Mouse (Mus musculus) heart, postnatal 0 days (tissue): ENCODE results near the gene Foxi3. TPM values are rescaled to one million over a fixed set of nuclear protein-coding genes. Genes with fewer than 3 reads are reported as not detected.

Experiments used
- ATAC-seq: fragments of 200-750 bp; cut with Nextera tagmentation; 2 replicates; pipeline ENCODE4 v1.8.0; 2017; ENCODE audit warnings: low read depth, moderate number of reproducible peaks, moderate library complexity; ENCODE audit not compliant: insufficient read depth
- DNase-seq: peaks from one replicate; pipeline ENCODE4 v3.0.0-alpha.2; 2016; ENCODE audit warnings: low spot score
- H3K27ac ChIP-seq: fragments of 300-500 bp; sonication (generic); 2 replicates; pipeline ENCODE4 v1.5.1; 2014; ENCODE audit warnings: low read depth, mild to moderate bottlenecking
- H3K27me3 ChIP-seq: fragments of 300-500 bp; sonication (generic); 2 replicates; pipeline ENCODE4 v1.6.1; 2014; ENCODE audit warnings: low read length, mixed read lengths; ENCODE audit not compliant: control insufficient read depth, insufficient read depth
- H3K36me3 ChIP-seq: fragments of 300-500 bp; sonication (generic); replicated peaks from 2 replicates; pipeline ENCODE4 v1.6.1; 2014; ENCODE audit warnings: low read length, mixed read lengths; ENCODE audit not compliant: control insufficient read depth, insufficient read depth
- H3K4me1 ChIP-seq: fragments of 300-500 bp; sonication (generic); 2 replicates; pipeline ENCODE4 v1.6.1; 2014; ENCODE audit warnings: antibody characterized with exemption; ENCODE audit not compliant: control insufficient read depth, insufficient read depth
- H3K4me2 ChIP-seq: fragments of 300-500 bp; sonication (generic); 2 replicates; pipeline ENCODE4 v1.6.1; 2014; ENCODE audit warnings: low read depth, mild to moderate bottlenecking, low read length, moderate library complexity
- H3K4me3 ChIP-seq: fragments of 300-500 bp; sonication (generic); 2 replicates; pipeline ENCODE4 v1.5.1; 2014; ENCODE audit warnings: low read depth, low read length
- H3K9ac ChIP-seq: fragments of 300-500 bp; sonication (generic); replicated peaks from 2 replicates; pipeline ENCODE4 v1.6.1; 2014; ENCODE audit warnings: low read depth, low read length, mixed read lengths
- H3K9me3 ChIP-seq: fragments of 300-500 bp; sonication (generic); replicated peaks from 2 replicates; pipeline ENCODE4 v1.6.1; 2016; ENCODE audit warnings: low read length; ENCODE audit not compliant: control insufficient read depth
- CTCF ChIP-seq: IDR thresholded peaks from 2 replicates; pipeline ENCODE4 v1.5.1; 2016; ENCODE audit warnings: antibody characterized with exemption, control low read depth, low read depth
- EP300 ChIP-seq: IDR thresholded peaks from 2 replicates; pipeline ENCODE4 v1.6.1; 2016; ENCODE audit warnings: antibody characterized with exemption, low read depth
- WGBS: fragments of 180-500 bp; shearing (Covaris S2); extraction: QIAGEN DNeasy Blood & Tissue Kit; methylation state at CpG from one replicate; pipeline ENCODE4 v1.1.7; 2014; 5-methylcytosine and 5-hydroxymethylcytosine counted together
- polyA plus RNA-seq: library from polyadenylated mRNA; unstranded; fragments of >200 nt; fragmentation: Nextera tagmentation; extraction: Ambion mirVana; gene quantifications from 2 replicates; pipeline ENCODE4 v1.2.1, GENCODE M21; 2015
- total RNA-seq: library from RNA; depleted of rRNA; stranded (reverse); fragments of >200 nt; gene quantifications from 2 replicates; pipeline ENCODE4 v1.2.3, GENCODE M21; 2014; ENCODE audit warnings: low replicate concordance

Gene Foxi3
- total and polyA plus RNA-seq, 2 experiments from 2014 or later: not detected

DNA sequence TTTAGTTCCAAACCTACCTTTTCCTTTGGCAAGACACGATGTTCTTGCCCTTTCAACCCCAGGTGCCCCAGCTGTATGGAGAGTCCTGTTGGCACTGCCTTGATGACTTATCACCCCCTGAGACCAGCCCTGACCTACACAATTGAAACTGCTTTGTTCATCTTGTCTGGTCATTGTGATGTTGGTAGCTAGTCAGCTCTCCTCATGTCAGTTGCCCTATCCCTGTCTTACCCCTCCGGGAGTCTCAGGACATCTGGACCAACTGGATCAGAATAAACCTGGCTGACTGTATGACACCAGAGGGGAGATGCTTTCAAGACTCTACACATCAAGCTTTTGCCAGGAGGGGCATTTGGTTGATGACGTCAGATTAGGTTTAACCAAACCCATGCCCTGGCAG, 37.5 kb upstream of the Foxi3 start, which contains the start of gene Tex37:
Tex37 (minus strand) TSS at position 101 of the 400 bp plus-strand sequence.
- Histone ChIP-seq H3K4me2 (no peak within 1 kb of the TSS), H3K36me3 (no peaks in the 10 kb centered on the region), H3K27me3 (peaks cover 5% of the 10 kb centered on the region; the same call in 1 of the 2 replicates), H3K9me3 (no peaks in the 10 kb centered on the region), H3K9ac (no peak within 1 kb of the TSS), H3K27ac (no peak within 1 kb of the TSS), H3K4me3 (no peak within 1 kb of the TSS), H3K4me1 (no peaks in the 10 kb centered on the region)
- TF ChIP-seq EP300 (no peak), CTCF (no peak)
- 90% methylated on average over 3 of the region's 3 CpGs for WGBS
- DNase-seq: no peak
- no peak for ATAC-seq

DNA sequence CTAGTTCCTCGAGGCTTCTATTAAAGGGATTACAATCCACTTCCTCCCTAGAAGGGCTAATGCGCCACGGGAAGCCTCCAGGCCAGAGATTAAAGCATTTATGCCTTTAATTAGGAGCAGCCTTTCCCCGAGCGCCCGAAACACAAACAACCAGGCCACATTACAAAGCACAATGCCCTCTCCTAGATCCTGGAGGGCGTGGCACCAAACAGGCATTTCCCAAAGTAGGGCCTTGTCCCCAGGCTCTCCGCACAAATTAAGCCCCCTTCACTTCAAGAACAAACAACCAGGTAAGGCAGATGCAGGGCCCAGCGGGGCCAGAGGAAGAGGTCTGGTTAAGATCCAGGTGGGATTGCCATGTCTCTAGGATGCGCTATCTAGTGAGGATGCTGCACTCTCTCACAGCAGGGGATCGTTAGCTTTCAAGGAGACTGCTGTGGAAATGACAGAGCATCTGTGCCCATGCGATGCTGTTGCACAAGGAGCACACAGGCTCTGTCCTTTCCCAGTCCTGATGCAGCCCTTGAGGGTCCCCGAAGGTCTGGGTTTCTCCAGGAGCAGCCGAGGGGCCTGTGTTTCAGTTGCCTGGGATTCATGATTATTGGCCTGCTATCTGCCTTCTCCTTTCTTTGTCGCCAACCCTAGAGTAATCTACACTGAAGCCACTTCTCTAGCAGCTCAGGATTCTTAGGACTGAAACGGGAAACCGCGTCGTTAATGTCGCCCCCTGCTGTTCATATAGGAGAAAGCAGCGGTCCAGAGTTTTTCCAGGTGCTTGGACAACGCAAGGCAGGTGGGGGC, 34.9 kb upstream of the Foxi3 start:
- H3K4me3 ChIP-seq: 0 out of 2 replicates have a peak overlapping the region, but pooled peaks have one; percentile 19
- WGBS: 7% methylated on average over 22 of the region's 22 CpGs
- H3K27ac ChIP-seq: no peak overlapping the region
- peaks cover 5% of the 10 kb centered on the region; the same call in 1 of the 2 replicates for H3K27me3 ChIP-seq
- TF ChIP-seq EP300: no peak
- peak; percentile 72 for TF ChIP-seq CTCF
- ATAC-seq (no peak), DNase-seq (peak; percentile 30)
- peak overlapping the region; percentile 48 for H3K4me2 ChIP-seq
- H3K9me3 ChIP-seq: no peaks in the 10 kb centered on the region
- no peak overlapping the region for H3K9ac ChIP-seq
- no peaks in the 10 kb centered on the region for H3K4me1 ChIP-seq
- H3K36me3 ChIP-seq: no peaks in the 10 kb centered on the region

DNA sequence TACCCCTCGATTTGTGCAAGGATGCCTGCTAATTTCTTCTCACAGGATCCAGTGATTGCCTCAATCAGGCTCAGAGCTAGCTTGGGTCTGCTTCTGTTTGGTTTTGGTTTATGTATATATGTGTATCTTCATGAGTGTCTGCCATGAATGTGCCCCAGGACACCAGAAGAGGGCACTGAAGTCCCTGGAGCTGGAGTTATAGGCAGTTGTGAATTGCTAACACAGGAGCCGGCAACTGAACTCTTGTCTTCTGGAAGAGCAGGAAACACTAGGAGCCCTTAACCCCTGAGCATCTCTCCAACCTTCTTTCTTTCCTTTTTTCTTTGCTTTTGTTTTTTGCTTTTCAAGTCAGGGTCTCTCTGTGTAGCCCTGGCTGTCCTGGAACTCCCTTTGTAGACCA, 24.5 kb upstream of the Foxi3 start:
- no peaks in the 10 kb centered on the region for H3K27me3 ChIP-seq
- no peak for ATAC-seq
- H3K27ac ChIP-seq: no peak overlapping the region
- WGBS: 76% methylated on average over 2 of the region's 2 CpGs
- no peaks in the 10 kb centered on the region for H3K36me3 ChIP-seq
- no peak overlapping the region for H3K9ac ChIP-seq
- H3K4me3 ChIP-seq: no peak overlapping the region
- H3K4me2 ChIP-seq: no peak overlapping the region
- no peaks in the 10 kb centered on the region for H3K4me1 ChIP-seq
- no peak for DNase-seq
- no peaks in the 10 kb centered on the region for H3K9me3 ChIP-seq
- no peak for TF ChIP-seq EP300
- no peak for TF ChIP-seq CTCF

DNA sequence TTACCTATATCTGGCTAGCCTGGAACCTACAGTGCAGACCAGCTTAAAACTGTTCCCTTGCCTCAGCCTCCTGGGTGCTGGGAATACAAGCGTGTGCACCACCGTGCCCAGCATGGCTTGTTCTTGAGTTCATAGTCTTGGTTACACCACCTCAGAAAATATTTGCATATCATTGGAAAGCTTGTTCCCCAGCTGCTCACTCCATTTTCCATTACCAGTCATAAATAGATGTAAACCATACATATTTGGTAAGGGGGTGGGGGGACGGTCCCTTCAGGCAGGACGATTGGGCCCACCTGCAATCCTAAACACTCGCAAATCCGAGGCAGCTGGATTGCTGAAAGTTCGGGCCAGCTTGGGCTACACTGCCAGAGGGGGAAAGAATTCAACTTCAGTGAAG, 3.1 kb upstream of the Foxi3 start:
- Histone ChIP-seq H3K9ac (no peak overlapping the region), H3K4me3 (no peak overlapping the region), H3K4me1 (peaks cover 6% of the 10 kb centered on the region; the same call in 1 of the 2 replicates), H3K36me3 (no peaks in the 10 kb centered on the region), H3K27ac (no peak overlapping the region), H3K27me3 (peaks cover 65% of the 10 kb centered on the region), H3K9me3 (no peaks in the 10 kb centered on the region), H3K4me2 (no peak overlapping the region)
- TF ChIP-seq EP300 (no peak), CTCF (no peak)
- ATAC-seq (no peak), DNase-seq (no peak)
- 64% methylated on average over 7 of the region's 7 CpGs for WGBS

DNA sequence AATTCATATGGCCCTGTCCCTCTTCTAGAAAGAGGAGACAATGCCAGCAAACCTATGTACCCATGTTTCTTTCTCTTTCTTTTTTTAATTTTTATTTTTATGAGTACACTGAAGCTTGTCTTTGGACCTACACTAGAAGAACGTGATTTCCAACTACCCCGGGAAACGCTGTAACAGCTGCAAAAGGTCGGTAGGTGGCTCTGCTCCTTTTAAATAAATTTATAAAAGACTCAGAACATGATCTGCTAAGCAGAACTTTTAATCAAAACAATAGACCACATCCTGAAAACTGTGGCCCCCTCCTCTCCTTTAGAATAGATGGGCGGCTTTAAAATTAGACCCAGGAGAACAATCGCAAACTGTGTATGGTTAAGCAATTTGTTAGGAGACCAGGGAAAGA, 2.3 kb upstream of the Foxi3 start:
- 16% methylated on average over 6 of the region's 6 CpGs for WGBS

More for the DNA sequence above, 2.3 kb upstream of the Foxi3 start:
- ATAC-seq (no peak), DNase-seq (peak; percentile 42)
- H3K9ac ChIP-seq: no peak overlapping the region
- H3K27me3 ChIP-seq: peaks cover 72% of the 10 kb centered on the region
- no peak overlapping the region for H3K4me2 ChIP-seq
- no peaks in the 10 kb centered on the region for H3K9me3 ChIP-seq
- TF ChIP-seq EP300 (no peak), CTCF (peak; percentile 41)
- H3K4me1 ChIP-seq: peaks cover 6% of the 10 kb centered on the region; the same call in 1 of the 2 replicates
- no peaks in the 10 kb centered on the region for H3K36me3 ChIP-seq
- H3K4me3 ChIP-seq: no peak overlapping the region
- no peak overlapping the region for H3K27ac ChIP-seq
